Mouse (Mus musculus) megakaryocyte, embryonic 14.5 days (primary cell): Measurements from ENCODE around the gene Ryr1.

ENCODE experiments used
- FLI1 ChIP-seq: IDR thresholded peaks from 2 replicates; pipeline ENCODE4 v1.6.1; 2012; ENCODE audit warnings: low read length, inconsistent platforms, mixed read lengths
- GATA1 ChIP-seq: IDR thresholded peaks from 3 replicates; pipeline ENCODE4 v1.6.1; 2012; ENCODE audit warnings: mixed read lengths, low read length, inconsistent platforms, borderline replicate concordance

GRCm38 (mm10) chr7:29167656-29168055 lies 42.7 kb upstream of the Ryr1 start:
- TF ChIP-seq GATA1 (no peak), FLI1 (no peak)
